Mouse (Mus musculus) ovary, postnatal 14 days (tissue): ENCODE measurements around the gene Pate2.
"Not testable (repeated sequence)": the region's sequence is repeated elsewhere in the genome, so short reads cannot be mapped to it uniquely, and the experiment has no call there.

Experiments used
- DNase-seq: peaks from one replicate; pipeline ENCODE4 v3.0.0; 2022; ENCODE audit warnings: low spot score

Gene Pate2

DNA sequence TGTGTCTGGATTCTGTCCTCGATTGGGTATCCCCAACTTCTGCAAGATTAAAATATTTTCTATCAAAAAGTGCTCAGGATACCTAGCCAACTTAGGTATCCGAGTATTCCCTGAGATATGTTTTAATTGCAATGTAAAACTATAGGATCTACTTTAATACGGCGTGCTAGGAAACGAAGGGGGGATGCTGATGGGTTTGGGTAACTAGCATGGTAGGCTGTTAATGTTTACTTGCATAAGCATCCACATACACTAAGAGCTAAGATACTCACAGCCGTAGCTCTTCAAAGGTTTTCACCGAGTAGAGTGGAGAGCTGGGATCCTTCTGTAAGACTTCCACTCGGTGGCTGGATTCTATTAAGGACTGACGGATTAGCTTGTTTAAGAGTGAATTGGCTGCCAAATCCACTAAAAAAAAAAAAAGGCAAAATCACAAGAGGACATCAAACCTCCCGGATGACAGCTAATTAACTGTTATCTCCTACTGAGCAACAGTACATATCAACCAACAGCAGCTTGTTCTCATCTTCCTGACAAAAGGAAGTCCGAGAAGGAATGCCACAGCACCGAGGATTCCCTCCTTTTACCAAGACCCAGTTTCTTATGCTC, 13.5 kb upstream of the Pate2 start:
- no peak for DNase-seq

DNA sequence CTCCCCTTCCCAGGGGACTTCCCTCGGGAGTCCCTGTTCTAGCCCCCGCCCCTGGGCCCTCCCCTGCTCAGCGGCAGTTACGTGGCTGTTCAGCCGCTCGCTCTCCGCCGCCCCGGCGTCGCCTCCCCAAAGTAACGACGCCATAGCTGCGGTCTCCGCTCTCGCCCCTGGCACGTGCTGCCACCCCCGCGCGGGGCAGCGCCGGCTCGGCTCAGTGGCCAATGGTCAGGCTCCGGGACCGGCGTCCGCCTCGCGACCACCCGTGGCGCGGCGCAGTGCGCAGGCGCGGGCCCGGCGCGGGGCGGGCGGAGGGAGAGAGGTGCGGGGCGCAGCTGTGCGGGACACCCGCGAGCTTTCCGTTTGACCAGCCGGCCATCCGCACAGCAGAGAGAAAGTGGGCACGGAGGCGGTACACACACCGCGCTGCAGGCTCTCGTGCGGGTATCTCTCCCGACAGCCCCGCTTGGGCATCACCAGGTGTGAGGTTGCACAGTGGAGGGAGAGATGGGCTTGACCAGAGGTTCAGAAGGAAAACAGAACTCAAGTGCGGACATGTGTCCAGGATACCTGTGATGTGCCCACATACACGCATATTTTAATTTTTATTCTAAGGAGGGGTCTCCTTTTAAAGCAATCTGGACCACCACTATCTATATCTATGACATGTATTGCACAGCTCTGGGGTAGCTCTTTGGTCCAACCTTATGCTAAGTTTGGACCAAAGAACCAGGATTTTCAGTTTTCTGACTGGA, 11.7 kb upstream of the Pate2 start, which contains the start of the genes Ddx25 and Pus3:
Gene Ddx25 (minus strand): TSS at position 272 of the 752 bp plus-strand sequence.
Gene Pus3 (plus strand): TSS at position 339 of the 752 bp plus-strand sequence.
- no peak for DNase-seq

DNA sequence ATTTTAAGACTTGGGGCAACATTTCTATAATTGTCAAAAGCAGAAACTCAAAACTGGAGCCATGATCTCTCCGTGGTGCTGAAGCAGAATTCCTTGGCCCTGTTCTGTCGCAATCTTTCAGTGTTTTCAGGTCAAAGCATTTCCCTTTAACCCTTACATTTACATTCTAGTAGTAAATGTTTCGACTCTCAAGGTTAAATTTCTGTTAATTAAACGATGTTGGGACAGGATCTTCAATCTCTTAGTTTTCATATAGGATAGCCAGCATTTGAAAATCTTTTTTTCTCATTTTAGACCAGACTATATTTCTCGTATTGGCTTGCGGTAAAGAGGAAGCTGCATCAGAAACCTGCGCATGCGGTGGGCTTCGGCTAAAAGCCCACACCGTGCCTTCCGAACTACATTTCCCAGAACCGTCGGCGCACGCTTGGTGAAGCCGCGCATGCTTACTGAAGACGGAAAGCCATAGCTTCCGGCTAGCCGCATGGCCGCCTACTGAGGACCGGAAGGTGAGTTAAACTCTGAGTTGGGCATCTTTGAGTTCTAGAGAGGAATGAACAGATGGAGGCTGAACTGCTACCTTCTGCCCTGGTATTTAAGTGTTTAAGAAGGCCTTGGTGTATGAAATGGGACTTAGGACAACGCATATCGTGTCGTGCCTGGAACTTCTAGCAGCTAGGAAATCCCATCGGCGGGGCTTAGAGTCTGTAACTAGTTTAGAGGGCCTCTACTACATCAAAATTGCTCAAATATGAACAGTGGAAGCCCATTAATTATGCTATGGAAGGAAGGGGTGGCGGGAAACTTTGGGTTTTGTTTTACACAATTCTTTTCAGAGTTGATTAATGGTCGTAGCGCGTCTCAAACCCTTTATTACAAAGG, 10.8 kb upstream of the Pate2 start:
- DNase-seq: peak; percentile 51

DNA sequence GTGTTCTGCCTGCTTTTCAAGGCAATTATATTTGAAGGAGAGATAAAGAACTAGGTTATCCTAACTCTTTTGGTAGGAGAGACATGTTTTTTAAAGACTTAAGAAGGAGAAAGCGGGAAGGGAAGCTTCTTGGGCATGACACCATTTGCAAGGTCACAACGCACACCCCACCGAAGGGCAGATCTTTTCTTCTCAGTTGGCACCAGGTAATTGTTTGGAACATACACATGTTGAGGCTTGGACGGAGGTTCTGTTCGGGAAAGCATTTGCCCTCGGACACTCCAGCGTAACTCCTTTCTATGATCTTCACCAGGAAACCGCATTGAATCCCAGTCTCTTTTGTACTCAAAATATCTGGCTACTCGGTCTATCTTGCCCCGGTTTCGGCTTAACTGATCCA, 9.0 kb upstream of the Pate2 start:
- no peak for DNase-seq

DNA sequence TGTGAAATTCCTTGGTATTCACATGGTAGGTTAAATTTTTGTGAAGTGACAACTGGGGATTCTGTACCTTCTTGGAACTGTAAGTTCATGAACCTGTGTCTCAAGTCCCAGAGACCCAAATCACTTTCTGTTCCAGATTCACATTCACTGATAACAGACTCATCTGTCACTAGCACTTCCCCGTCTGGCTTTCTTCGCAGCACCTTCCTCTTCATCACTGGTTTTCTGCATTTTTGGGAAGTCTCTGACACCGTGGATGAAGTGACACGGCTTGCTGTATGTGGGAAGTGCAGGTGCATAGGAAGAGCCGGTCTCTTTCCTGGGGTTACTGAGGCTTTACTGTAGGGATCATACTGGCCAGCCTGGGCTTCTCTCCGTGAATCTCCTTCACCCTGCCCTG, 8.5 kb upstream of the Pate2 start:
- DNase-seq: no peak

DNA sequence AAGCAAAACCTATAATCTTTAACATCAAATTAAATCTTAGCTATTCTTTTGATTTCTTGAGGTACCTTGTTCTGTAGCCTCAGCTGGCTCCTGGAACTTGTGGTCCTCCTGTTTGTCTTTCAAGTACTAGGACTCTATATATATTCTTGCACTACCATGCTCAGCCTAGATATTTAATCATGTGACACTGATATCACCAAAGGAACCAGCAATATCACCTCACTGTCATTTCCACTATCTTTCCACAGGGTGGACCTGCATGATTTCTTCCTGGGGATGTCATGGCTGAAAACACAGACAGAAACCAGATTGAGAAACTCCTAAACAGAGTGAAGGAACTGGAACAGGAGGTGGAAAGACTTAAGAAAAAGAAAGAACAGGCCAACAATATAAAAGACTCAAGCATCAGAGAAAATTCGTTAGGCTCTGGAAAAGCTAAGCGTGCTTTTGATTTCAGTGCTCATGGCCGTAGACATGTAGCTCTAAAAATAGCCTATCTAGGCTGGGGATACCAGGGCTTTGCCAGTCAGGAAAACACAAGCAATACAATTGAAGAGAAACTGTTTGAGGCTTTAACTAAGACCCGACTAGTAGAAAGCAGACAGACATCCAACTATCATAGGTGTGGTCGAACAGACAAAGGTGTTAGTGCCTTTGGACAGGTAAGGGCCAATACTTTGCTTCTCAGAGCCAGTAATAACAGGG, 5.4 kb upstream of the Pate2 start:
- no peak for DNase-seq

DNA sequence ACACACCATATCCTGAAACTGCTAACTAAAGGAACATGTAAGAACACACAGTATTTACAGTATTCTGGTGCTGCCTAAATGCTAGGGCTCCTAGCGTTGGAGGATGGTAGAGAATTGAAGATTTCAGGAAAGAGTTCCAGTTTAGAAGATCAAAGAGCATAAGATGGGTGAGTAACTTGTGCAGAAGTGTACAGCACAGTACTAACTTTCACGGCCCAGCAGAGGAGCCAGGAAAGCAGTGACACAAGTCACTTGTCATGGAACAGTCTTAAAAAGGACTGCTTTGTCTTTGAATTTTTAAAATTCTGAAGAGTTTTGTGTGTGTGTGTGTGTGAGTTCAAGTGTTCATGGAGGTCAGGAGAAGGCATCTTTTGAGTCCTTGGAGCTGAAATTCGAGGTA, 2.1 kb upstream of the Pate2 start:
- no peak for DNase-seq

DNA sequence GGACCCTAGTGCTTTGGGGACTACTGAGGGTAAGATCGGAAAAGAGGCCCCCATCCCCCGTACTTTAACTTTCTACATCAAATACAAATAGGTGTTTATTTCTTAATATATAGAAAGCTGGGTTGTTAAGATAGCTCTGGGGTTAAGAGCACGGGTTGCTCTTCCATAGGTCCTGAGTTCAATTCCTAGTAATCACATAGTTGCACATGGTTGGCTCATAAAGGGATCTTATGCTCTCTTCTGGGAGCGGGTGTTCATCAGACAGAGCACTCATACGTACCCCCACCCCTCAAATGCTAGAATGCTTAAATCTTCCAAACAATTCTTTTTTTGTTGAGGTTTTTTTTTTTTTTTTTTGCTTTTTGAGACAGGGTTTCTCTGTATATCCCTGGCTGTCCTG, 579 bp downstream of the Pate2 start:
- no peak for DNase-seq

DNA sequence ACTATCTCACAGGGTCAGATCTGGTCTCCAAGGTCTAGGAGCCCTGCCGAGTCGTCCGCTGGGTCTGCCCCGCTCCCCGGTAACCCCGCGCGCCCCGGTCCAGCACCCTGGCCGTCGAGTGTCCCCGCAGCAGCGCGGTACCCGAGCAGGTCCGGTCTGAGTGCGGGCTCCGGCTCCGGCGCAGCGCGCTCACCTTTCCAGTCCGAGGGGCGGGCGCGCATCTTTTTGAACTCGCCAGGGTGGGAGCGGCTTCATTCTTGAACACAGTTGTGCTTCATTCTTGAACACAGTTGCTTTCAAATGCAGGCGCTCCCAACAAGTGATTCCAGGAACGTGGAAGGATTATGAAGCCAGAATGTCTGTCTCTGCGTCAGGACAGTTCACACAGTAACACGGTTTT, 4.3 kb downstream of the Pate2 start:
- no peak for DNase-seq

DNA sequence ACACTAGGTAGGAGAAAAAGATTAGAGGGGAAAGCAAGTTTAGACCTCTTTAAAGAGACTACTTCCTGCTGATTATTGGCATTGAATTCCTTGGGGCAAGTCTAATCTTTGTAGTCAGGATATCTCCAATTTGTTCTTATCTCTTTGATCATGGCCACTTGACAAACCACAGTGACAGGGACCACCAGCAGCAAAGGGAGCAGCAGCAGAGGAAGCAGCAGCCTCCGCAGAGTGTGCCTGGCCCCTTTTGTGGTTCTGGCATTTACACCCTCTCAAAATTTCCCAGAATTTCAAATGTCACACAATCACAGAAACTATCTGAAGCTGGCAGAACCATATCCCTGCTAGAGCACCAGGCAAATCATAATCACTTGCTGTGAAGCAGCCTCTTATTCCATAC, 17.6 kb downstream of the Pate2 start:
- no peak for DNase-seq

DNA sequence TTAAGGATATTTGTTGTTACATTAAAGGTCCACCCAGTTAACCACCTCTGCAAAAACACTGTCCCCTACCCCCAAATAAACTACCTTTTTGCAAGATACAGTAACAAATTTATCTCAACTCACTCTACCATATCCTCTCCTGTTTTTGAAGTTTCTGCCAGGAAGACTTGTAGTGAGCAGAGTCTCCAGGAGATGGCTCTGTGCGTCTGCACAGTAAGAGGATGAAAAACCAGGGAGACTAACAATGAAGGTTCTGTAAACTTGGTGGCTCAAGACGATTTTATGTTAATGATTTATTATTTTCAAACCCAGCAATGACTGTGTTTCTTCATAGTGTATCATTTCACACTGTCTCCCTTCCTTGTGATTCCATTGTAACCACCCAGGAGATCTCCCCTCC, 22.8 kb downstream of the Pate2 start:
- no peak for DNase-seq

DNA sequence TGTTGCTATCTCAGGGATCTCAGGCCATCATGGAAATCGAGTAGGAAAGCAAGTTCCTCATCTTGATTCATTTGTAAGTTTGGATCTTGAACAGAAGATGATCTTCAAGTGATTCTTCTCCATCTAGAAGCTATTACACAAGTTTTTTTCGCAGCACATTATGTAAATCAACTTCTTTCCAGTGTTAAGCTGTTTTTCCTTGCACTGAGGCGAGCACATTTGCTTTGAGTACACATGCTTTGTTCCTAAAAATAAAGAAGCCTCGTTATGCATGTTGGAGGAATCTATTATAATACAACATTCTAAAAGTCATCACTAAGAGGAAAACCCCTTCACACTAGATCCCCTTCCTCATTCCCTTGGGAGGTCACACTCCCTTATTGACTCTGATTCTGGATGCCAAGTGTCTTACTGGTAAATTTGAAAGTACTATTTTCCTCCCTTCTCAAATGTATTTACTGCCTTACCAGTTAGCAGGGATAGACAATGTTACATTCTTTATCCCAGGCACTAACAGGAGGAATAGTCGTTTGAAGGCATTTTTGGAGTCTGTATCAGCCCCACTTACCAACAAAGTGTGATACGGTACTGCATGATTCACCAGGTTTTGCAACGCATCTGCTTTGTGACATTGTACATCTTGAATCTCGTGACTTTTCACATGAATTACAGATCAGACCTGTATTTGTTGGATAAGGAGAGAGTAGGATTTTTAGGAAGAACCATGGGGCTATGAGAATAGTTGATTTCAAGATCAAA, 37.7 kb downstream of the Pate2 start:
- DNase-seq: no peak

DNA sequence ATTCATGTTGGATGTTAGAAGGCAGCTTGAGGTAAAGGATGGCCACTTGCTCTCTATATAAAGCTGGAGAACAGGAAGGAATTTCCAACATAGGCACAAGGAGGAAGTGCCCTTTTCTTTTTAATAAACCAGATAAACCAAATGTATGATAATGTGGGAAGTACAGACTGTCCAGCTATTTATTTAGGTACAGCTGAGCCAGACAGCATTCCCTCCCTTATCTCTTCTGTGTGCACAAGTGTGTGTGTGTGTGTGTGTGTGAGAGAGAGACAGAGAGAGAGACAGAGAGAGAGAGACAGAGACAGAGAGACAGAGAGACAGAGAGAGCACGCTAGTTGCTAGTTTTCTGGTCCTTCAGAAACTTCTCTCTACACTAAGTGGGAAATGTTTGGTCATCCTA, 41.8 kb downstream of the Pate2 start, which contains the start of gene Pate4:
Gene Pate4 (minus strand): TSS at position 101 of the 400 bp plus-strand sequence.
- DNase-seq: no peak

DNA sequence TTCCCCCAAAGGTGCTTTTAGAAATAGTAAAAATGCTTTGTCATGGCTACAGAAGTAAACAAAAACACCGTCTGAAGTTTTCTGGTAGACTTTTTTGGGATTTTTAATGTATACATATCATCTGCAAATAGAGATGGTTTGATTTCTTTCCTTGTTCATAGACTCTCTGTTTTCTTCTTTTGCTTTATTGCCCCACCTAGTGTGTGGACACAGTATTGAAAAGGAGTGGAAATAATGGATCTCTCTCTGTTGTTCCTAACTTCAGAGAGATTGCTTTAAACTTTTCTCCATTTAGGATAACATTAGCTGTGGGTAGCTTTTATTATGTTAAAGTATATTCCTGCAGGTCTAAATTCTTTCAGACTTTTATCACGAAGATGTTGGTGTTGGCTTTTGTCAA, 43.9 kb downstream of the Pate2 start:
- DNase-seq: no peak

DNA sequence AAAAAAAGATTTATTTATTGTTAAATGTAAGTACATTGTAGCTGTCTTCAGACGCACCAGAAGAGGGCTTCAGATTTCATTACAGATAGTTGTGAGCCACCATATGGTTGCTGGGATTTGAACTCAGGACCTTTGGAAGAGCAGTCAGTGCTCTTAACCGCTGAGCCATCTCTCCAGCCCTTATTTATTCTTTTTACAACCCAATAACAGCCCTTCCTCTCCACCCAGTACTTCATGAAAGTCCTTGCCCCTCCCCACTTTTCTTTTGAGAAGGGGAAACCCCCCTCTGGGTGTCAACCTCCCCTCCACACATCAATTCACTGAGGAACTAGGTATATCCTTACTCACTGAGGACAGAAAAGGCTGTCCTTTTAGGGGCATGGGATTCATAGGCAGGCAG, 46.7 kb downstream of the Pate2 start:
- DNase-seq: not testable (repeated sequence)

DNA sequence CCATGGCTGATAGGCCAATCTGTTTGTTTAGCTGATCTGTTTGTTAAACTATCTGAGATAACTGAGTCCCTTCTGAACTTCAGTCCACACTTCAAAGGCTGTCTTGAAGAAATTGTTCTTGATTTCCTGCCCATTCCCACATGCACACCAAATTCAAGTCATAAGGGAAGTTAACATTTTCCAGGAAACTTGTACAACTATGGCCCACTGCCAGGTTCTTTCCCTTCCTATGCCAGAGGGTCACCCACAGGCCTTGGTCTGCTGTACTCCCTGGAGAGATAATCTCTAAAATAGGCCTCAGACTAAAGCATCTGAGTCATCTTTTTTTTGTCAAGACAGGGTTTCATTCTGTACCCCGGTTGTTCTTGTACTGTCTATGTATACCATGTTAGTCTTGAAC, 62.9 kb downstream of the Pate2 start:
- DNase-seq: no peak

DNA sequence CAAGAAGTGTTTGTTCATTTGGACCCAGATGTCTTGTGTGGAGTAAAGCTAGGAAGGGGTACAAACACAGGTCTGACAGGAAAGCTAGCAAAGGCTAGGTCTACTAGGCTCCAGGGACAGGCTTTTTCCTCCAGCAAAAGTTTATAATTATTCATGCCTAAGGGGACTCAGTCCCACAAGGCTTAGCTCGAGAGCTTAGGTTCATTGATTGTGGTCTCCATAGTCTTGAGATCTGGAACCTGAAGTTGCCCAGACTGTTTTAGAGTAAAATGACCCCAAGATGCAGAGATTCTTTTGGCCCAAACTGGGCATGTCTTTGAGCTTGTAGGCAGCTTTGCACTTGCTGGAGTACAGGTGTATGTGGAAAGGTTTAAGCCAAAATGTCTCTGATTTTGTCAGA, 78.0 kb downstream of the Pate2 start, which contains the start of gene Pate3:
Gene Pate3 (minus strand): TSS at position 101 of the 400 bp plus-strand sequence.
- no peak for DNase-seq

DNA sequence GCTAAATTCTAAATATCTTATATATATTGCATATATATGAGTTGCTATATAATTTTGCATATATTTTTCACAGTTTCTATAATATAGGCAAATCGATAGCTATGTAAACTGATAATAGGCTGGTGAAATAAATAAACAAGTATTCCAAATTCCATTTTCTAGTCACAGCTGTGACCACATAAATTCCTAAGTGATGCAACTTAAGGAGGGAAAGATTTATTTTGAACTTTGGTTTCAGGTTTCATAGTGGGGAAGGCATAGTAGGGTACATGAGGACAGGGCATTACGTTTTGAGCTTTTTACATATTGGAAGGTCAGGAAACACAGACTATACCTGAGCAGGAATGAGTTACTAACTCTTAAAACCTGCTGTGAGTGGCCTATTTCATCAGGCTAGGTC, 103.5 kb downstream of the Pate2 start:
- no peak for DNase-seq

DNA sequence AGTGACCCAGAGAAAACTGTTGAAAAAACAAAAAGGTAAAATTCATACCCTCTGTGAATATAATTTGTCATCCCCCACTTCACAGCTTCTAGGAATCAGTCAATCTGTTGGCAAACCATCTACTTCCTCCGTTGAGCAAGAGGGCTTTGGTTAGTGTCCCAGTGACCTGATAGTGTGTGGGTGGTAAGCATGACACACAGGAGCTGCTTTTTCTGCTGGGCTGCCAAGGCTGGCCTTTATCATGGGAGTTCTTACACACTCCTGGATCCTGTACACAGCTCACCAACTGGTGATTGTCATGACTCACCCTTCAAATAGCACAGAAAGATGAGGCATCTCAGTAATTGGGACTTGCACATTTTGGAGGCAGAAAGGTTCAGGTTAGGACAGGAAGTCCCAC, 116.9 kb downstream of the Pate2 start, which contains the start of gene Pate1:
Gene Pate1 (minus strand): TSS at position 378 of the 400 bp plus-strand sequence.
- DNase-seq: no peak

DNA sequence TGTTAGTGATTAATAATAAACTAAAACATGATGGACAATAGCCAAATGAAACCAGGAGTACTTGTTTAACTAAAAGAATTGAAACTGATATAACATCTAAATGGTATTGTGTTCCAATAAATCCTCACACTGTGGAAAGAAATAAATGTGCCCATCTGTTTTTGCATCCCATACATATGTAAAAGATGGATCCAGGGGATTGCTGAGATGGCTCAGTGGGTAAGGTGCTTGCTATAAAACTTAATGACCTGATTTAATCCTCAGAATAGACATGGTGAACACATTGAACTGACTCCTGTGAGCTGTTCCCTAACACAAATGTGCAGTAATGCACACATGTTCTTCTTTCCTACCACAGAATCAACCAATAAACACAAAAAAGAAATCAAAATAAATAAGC, 121.8 kb downstream of the Pate2 start:
- DNase-seq: no peak

DNA sequence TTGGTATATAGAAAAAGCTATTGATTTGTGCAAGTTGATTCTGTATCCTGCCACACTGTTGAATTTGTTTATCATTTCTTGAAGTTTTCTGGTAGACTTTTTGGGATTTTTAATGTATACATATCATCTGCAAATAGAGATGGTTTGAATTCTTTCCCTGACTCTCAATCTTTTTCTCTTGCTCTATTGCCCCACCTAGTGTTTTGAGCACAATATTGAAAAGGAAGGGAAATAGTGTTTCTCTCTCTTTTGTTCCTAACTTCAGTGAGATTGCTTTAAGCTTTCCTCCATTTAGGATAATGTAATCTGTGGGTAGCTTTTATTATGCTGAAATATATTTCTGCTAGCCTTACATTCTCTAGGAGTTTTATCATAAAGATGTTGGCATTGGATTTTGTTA, 137.2 kb downstream of the Pate2 start:
- no peak for DNase-seq
